Mouse (Mus musculus) CD4-positive naive resting alpha-beta T cell, adult 76 days (primary cell): Measurements from ENCODE around the gene Hook2. TPM values are rescaled to one million over a fixed set of nuclear protein-coding genes. Genes with fewer than 3 reads are reported as not detected.

ENCODE experiments used
- total RNA-seq: library from RNA; stranded (reverse); gene quantifications from one replicate; pipeline ENCODE4 v1.2.4, GENCODE M21; 2023

The Hook2 gene
- 6.6 TPM for total RNA-seq

DNA sequence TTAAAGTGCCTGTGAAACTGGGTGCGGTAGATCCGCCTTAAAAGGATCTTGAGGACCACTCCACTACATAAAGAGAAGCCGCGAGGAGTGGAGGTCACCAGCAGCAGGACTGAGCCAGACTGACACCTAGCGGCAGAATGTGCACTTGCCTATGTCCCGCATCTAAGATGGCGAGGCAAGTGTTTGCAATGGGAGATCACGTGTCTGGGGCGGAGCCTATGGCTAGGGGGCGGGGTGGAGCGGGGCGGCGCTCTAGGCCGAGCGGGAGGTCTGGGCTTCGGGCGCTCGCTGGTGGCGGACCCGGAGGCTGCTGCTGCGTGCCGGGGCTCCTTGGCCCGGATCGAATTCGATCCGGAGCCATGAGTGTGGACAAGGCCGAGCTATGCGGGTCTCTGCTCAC, at the start of gene Hook2:
Gene Hook2 (plus strand): TSS at position 255 of the 400 bp plus-strand sequence.

DNA sequence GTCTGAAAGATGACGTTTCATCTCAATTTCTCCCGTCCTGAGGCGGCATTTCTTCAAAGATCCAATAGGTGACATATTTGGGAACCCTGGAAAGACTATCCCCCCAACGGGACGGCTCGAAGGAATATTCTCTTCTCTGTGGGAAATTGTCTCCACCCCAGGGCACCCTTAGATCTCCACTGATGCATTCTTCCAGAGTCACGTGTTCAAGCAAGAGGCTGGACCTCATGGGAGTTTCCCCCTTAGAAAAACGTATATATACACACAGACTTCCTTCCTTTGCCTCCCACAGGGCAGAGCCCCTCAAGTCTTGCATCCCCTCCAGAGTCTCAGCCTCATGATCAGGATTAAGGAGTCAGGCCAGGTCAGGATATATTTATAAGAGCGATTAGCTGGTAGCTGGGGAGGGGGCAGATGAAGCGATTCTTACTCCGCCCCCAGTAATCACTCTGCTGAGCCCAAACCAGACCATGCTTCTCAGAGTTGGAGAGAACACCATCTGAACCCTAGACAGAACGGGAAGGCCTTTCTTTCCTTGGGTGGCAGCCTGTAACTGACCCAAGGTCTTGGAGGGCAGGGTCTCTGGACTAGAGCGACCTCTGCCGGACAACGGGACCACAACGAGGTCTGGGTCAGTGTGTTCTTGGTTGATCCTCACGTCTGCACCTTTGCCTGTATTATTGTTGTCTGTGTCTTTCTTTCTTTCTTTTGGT, 43.7 kb upstream of the Hook2 start, which contains the start of gene Rtbdn:
Gene Rtbdn (plus strand): TSS at position 464 of the 713 bp plus-strand sequence.

DNA sequence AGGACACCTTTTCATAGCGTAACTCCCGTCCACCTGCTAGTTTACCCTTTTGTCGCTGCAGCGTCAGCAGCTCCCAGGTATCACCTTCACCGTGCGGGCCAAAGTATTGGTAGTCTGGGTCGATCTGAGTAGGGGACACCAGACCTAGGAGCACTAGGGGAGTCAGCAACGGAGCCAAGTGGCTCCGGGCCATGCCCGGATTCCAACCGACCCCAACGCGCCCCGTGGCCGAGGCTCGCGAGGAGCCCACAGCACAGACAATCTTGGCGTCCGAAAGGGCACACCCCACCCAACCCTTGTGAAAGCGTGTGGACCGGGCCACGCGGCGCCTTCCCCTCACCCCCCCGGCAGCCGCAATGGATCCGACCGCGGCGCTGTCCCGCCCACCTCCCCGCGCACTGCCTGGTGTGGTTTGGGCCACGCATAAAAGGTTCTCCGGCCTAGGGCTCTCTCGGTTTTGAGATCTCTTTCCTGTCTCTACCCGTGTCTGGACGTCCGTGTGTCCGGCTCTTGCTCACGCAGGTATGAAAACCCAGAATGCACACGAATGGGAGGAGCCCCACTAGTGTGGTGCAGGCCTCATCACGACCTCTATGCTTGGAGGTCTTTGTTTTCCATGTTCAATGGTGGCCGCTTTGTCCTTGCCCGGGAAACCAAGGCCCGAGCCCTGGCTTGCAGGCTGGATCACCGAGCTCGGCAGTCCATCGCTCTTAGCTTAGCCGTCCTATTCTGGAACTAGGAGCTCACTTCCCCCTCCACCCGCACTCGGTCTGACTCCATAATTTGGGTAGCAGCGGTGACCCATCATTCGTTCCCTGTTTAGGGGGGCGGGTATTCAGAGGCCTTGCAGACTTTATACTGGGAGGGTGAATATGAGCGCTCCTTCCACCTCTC, 20.9 kb upstream of the Hook2 start, which contains the start of the genes Gm49661, Prdx2 and Rnaseh2a:
Gene Gm49661 (minus strand): TSS at position 193 of the 894 bp plus-strand sequence.
Gene Prdx2 (plus strand): TSS at position 347 of the 894 bp plus-strand sequence.
Gene Rnaseh2a (minus strand): TSS at position 527 of the 894 bp plus-strand sequence.

DNA sequence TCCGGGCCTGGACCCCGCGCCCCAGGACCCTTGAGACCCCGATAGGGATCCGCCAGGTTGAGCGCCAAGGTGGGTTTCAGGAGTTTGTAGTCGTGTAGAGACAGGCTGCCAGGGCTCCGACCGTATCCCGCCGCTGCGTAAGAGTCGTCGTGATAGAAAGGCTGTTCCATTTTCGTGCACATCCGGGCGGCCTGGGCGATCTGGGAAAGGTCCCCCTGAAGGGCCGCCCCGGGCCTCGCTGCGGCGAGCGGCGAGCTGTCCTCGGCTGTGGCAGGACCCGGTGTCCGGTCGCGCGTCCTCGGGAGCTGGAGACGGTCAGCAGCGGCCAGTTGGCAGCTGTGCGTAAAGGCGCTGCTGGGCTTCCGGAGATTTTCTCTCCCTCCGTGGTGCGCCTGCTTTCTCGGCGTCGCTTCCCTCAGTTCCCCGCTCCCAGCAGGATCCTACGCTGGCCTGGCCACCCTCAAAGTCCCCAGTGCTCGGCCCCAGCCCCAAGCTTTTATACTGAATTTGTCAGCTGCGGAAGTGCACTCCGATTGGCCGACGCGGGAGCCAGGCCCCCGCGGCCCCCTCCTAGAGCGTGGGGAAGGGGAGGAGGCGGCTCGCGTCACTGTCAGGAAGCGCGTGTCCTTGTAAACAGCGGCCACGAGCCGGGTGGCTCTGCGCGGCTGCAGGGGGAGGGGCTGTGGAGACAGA, 12.0 kb upstream of the Hook2 start, which contains the start of gene Junb:
Gene Junb (minus strand): TSS at position 471 of the 693 bp plus-strand sequence.

DNA sequence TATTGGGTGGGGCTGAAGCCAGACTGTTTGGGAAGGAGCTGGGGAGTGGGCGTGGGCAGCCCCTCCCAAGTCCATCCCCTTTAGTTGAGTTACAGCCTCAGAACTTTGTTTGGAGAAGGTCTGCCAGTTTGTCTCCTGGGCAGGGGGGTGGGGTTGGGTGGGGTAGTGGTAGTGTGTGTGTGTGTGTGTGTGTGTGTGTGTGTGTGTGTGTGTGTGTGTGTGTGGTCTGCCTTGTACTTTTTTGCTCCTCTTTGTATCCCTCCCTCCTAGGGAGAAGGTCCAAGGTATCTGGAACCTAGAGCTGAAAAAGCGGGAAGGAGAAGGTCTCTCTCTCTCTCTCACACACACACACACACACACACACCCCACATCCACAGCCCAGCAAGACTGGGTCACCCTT, 24.0 kb downstream of the Hook2 start, which contains the start of gene Best2:
Gene Best2 (minus strand): TSS at position 101 of the 400 bp plus-strand sequence.

DNA sequence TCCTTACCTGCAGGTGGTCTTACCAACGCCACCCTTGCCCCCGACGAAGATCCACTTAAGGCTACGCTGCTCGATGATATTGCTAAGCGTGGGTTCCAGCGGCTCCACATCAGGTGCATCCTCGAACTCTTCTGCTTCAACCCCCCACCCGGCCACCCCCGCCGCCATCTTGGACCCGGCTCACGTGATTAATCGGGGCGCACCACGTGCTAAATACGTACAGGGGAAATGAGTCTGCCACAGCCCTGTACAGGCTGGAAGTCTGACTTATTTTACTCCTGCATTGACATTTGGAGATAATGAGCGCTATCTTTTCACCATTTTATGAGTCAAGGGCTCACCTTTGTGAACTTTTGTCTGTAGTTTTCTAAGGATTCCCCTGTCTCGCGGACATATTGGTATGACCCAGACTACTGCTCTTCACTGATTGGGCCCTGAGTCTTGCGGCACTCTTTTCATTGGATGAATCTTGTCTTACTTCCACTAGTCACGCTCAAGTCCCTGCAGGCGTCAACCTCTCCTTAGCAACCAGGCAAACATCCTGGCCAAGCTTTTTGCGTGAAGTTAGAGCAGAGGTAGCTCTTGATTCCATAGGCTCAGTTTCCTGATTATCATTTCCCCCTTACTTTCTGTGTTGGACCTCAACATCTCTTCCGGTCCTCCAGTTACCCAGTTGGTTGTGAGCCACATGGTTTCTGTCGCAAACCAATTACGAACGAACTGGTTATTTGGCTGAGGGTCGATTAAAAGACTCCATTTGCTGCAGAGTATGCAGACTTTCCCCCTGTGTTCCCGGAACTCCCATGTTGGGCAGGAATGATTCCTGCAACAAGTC, 34.9 kb downstream of the Hook2 start, which contains the start of gene Asna1:
Gene Asna1 (minus strand): TSS at position 184 of the 835 bp plus-strand sequence.

DNA sequence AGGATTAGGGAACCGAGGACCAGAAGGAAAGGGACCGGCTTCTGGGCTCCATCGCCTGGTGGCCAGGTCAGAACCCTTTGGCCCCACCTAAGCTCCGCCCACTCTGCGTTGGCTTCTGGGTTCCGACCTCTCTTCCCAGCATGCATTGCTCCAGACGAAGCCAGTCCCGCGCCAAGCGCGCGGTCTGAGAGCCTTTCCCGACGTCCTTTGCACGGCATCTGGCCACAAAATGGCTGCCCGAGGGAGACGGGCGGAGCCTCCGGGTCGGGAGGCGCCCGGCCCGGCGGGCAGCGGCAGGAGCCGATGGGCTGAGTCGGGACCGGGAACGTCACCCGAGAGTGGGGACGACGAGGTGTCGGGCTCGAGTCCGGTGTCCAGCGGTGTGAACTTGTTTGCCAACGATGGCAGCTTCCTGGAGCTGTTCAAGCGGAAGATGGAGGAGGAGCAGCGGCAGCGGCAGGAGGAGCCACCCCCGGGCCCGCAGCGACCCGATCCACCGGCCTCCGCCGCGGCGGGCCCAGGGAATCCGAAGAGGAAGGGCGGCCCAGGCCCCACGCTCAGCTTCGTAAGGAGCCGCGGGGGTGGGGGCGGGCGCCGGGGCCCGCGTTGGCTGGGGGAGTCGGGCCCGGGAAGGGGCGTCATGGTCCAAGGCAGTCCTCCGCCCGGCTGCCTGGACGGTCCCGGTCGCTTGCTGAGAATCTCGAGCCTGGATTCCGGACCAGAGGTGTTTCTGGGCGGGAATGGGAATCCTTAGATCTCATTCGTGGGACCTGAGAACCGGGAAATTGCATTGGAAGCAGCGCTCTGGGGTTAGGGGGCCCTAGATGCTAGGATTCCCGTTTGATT, 36.5 kb downstream of the Hook2 start, which contains the start of gene Trir:
Gene Trir (plus strand): TSS at position 154 of the 846 bp plus-strand sequence.

DNA sequence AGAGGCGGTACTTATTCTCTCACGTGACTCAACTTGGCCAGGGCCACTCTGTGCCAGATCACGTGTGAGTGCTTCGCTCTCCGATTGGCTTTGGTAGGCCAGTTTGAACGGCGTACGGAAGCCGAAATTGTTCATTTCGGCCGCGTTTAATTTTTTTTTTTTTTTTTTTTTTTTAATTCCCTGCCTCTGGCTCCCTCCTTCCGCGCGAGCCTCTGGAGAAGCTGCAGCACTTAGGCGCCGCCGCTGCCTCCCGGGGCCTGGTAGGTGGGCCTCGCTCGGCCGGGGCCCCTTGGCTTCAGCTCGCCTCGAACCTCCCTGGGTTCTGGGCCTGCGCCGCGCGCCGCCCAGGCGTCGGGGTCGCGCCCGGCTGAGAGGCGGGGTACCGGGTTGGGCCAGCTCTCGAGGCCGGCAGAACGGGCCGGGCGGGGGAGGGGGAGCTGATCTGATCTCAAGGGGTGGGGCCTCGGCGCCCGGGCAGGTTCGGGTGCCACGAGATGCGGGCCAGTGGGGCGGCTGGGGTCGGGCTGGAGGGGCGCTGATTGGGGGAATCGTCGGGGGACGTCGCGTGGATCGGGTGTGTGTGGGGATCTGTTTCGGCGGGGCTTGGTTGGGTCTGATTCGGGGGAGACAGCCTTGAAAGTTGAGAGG, 46.4 kb downstream of the Hook2 start, which contains the start of gene Tnpo2:
Gene Tnpo2 (plus strand): TSS at position 198 of the 648 bp plus-strand sequence.

Other genes with a start within 250 kb of the Hook2 start
- gene Nfix, start 190.3 kb upstream of the Hook2 start, total RNA-seq: 18.7 TPM
- 4.9 TPM for gene Dand5, start 167.8 kb upstream of the Hook2 start, total RNA-seq
- 13.2 TPM for gene Gadd45gip1, start 159.1 kb upstream of the Hook2 start, total RNA-seq
- 70.4 TPM for gene Rad23a, start 149.9 kb upstream of the Hook2 start, total RNA-seq
- 445 TPM for gene Calr, start 143.7 kb upstream of the Hook2 start, total RNA-seq
- gene Farsa, start 133.6 kb upstream of the Hook2 start, total RNA-seq: 68.4 TPM
- 4.2 TPM for gene Syce2, start 118.5 kb upstream of the Hook2 start, total RNA-seq
- gene Gcdh, start 96.7 kb upstream of the Hook2 start, total RNA-seq: 21.0 TPM
- gene Klf1, start 88.7 kb upstream of the Hook2 start, total RNA-seq: 0.62 TPM
- gene Dnase2a, start 82.0 kb upstream of the Hook2 start, total RNA-seq: 8.8 TPM
- gene Mast1, start 53.2 kb upstream of the Hook2 start, total RNA-seq: 0.15 TPM
- not detected for gene Rtbdn, start 43.6 kb upstream of the Hook2 start, total RNA-seq
- gene Gm49661, start 21.2 kb upstream of the Hook2 start, total RNA-seq: not detected
- gene Prdx2, start 21.0 kb upstream of the Hook2 start, total RNA-seq: 57.7 TPM
- 28.2 TPM for gene Rnaseh2a, start 20.8 kb upstream of the Hook2 start, total RNA-seq
- gene Junb, start 11.9 kb upstream of the Hook2 start, total RNA-seq: 1,783 TPM
- not detected for gene Best2, start 23.9 kb downstream of the Hook2 start, total RNA-seq
- 55.2 TPM for gene Asna1, start 34.7 kb downstream of the Hook2 start, total RNA-seq
- 167 TPM for gene Trir, start 36.2 kb downstream of the Hook2 start, total RNA-seq
- gene Tnpo2, start 46.3 kb downstream of the Hook2 start, total RNA-seq: 68.9 TPM
- gene Fbxw9, start 69.5 kb downstream of the Hook2 start, total RNA-seq: 6.9 TPM
- not detected for gene Gm5741, start 77.4 kb downstream of the Hook2 start, total RNA-seq
- gene Dhps, start 81.2 kb downstream of the Hook2 start, total RNA-seq: 115 TPM
- gene Wdr83os, start 90.1 kb downstream of the Hook2 start, total RNA-seq: 60.0 TPM
- gene Wdr83, start 90.7 kb downstream of the Hook2 start, total RNA-seq: 11.5 TPM
- 113 TPM for gene Man2b1, start 92.7 kb downstream of the Hook2 start, total RNA-seq
- gene Zfp791, start 132.5 kb downstream of the Hook2 start, total RNA-seq: not detected
- gene Cks1brt, start 161.3 kb downstream of the Hook2 start, total RNA-seq: not detected
- not detected for gene Olfr371, start 235.4 kb downstream of the Hook2 start, total RNA-seq